Comparison of ENCODE assay signal across 8 mouse cellular contexts in genomic region chr10:126931123-126931759, GRCm38 (mm10). TPM values are rescaled to one million over a fixed set of nuclear protein-coding genes. Genes with fewer than 3 reads are reported as not detected.
DNase-seq lines count a peak whose midpoint lies in the region; ATAC-seq and TF ChIP-seq lines count a peak whose summit lies in the region.
"Had no signal": no experiment of that assay in that cellular context is flagged by ENCODE, and none has a peak within 500 bp of the region (broad histone marks: within the 10 kb centered on the region; RNA-seq: fewer than 3 reads in every experiment).

No protein-coding gene starts in this region.

- TF ChIP-seq CTCF in testis, adult 2 months (IDR thresholded peaks at IDR 0.05; ENCODE audit: control insufficient read depth, insufficient read depth, insufficient replicate concordance, low read depth, low read length), result no peak

- DNase-seq in testis, postnatal 10 days (ENCODE audit: low spot score), result no peak
- peak; percentile 59 for DNase-seq in gastrocnemius, postnatal 14 days
- DNase-seq in limb, embryonic 10.5 days (ENCODE audit: low spot score), result no peak
- no peak for DNase-seq in testis, postnatal 14 days (ENCODE audit: low spot score)

- 0 out of 2 replicates have a peak, but pooled peaks have one; percentile 8 for ATAC-seq in stomach, embryonic 14.5 days (ENCODE audit: insufficient number of reproducible peaks, insufficient read depth, low FRiP score, low read depth)
- no peak for ATAC-seq in monocyte, adult 5-6 weeks (replicated peaks; ENCODE audit: insufficient number of reproducible peaks, low FRiP score, low TSS enrichment, poor library complexity, severe bottlenecking)

- H3K4me2 ChIP-seq in stomach, embryonic 14.5 days (replicated peaks; ENCODE audit: low read depth, low read length), result peak overlapping the region; percentile 2; the same call in 1 of the 2 replicates

- no peak overlapping the region for H3K9ac ChIP-seq in stomach, embryonic 14.5 days (replicated peaks; ENCODE audit: low read depth, low read length)

- no peak for TF ChIP-seq POLR2A in testis, adult 2 months (IDR thresholded peaks at IDR 0.05; ENCODE audit: control insufficient read depth, low read depth, low read length)

- peaks cover 24% of the 10 kb centered on the region for H3K4me1 ChIP-seq in testis, adult 2 months (ENCODE audit: control insufficient read depth, insufficient read depth, low read length)
- peaks cover 69% of the 10 kb centered on the region for H3K4me1 ChIP-seq in limb, embryonic 10.5 days
- peaks cover 68% of the 10 kb centered on the region for H3K4me1 ChIP-seq in stomach, embryonic 14.5 days (ENCODE audit: control insufficient read depth, insufficient read depth, low read length)

- no peaks in the 10 kb centered on the region for H3K9me3 ChIP-seq in limb, embryonic 10.5 days (replicated peaks)
- no peaks in the 10 kb centered on the region for H3K9me3 ChIP-seq in stomach, embryonic 14.5 days (ENCODE audit: control insufficient read depth, low read depth, low read length)

- H3K36me3 ChIP-seq in testis, adult 2 months (ENCODE audit: control insufficient read depth, insufficient read depth, low read length), result no peaks in the 10 kb centered on the region
- H3K36me3 ChIP-seq in limb, embryonic 10.5 days, result no peaks in the 10 kb centered on the region
- no peaks in the 10 kb centered on the region for H3K36me3 ChIP-seq in stomach, embryonic 14.5 days (ENCODE audit: control insufficient read depth, insufficient read depth, low read length)

- WGBS in limb, embryonic 10.5 days, result 80% methylated on average over 8 of the region's 8 CpGs
- 36% methylated on average over 8 of the region's 8 CpGs for WGBS in stomach, embryonic 14.5 days

- intact Hi-C loops in gastrocnemius, postnatal 14 days (cut with DNase I; ENCODE audit: low total_unique reads), result no loop called here

- peak overlapping the region; percentile 27 for H3K27ac ChIP-seq in testis, adult 2 months (ENCODE audit: control insufficient read depth, insufficient read depth, low read depth, low read length)
- H3K27ac ChIP-seq in limb, embryonic 10.5 days, result peak overlapping the region; percentile 87
- peak overlapping the region; percentile 99 for H3K27ac ChIP-seq in stomach, embryonic 14.5 days (ENCODE audit: low read length)

- 0 out of 2 replicates have a peak, but pooled peaks cover 2% of the 10 kb centered on the region for H3K27me3 ChIP-seq in testis, adult 2 months (ENCODE audit: control insufficient read depth, insufficient read depth, low read length)
- H3K27me3 ChIP-seq in limb, embryonic 10.5 days (ENCODE audit: low read depth, poor library complexity, severe bottlenecking), result peaks cover 30% of the 10 kb centered on the region
- no peaks in the 10 kb centered on the region for H3K27me3 ChIP-seq in stomach, embryonic 14.5 days (ENCODE audit: control insufficient read depth, insufficient read depth, low read length)

- H3K4me3 ChIP-seq in testis, adult 2 months (ENCODE audit: control insufficient read depth, low read depth, low read length), result no peak overlapping the region
- H3K4me3 ChIP-seq in limb, embryonic 10.5 days, result no peak overlapping the region
- H3K4me3 ChIP-seq in stomach, embryonic 14.5 days (ENCODE audit: low read depth, low read length), result no peak overlapping the region
- H3K4me3 ChIP-seq: megakaryocyte, embryonic 14.5 days had no signal

RNA-seq across cellular contexts. Expression of gene Atp23, which starts 30.1 kb away (rescaled TPM):
- polyA plus RNA-seq in testis, adult 2 months (2012; rRNA removed), result 10.3 TPM in 2 replicates
- total RNA-seq in gastrocnemius, postnatal 14 days (2021), result 1 to 10 TPM; 1.6 to 2.9 TPM
- polyA plus RNA-seq in limb, embryonic 10.5 days (2016; fragmentation: Nextera tagmentation; extraction: Ambion mirVana), result 19.3 and 23.6 TPM in 2 replicates
- polyA plus RNA-seq in stomach, embryonic 14.5 days (2014; fragmentation: Nextera tagmentation; extraction: Ambion mirVana), result 19.0 and 20.3 TPM in 2 replicates
- total RNA-seq in monocyte, adult 5-6 weeks (2017), result 2.2 to 7.6 TPM (median 5.6 TPM) in 3 replicates

RNA-seq across cellular contexts. Expression of gene Ctdsp2, which starts 47.3 kb away (rescaled TPM):
- polyA plus RNA-seq in testis, adult 2 months (2012; rRNA removed), result 39.4 and 46.8 TPM in 2 replicates
- 100 to 1,000 TPM in 1 of 2 experiments, 10 to 100 TPM in 1; 98.5 to 102 TPM for total RNA-seq in gastrocnemius, postnatal 14 days (2021)
- polyA plus RNA-seq in limb, embryonic 10.5 days (2016; fragmentation: Nextera tagmentation; extraction: Ambion mirVana), result 45.9 and 59.0 TPM in 2 replicates
- polyA plus RNA-seq in stomach, embryonic 14.5 days (2014; fragmentation: Nextera tagmentation; extraction: Ambion mirVana), result 103 and 107 TPM in 2 replicates
- total RNA-seq in monocyte, adult 5-6 weeks (2017), result 36.2 to 38.6 TPM (median 37.6 TPM) in 3 replicates

Comparison
In these comparisons a context has a peak if more than half of its experiments do, and no peak if none do; other contexts are left out.
1. H3K27ac ChIP-seq: peak in every context shown above with its lines; median percentile 99 in stomach, embryonic 14.5 days; 87 in limb, embryonic 10.5 days; 27 in testis, adult 2 months.